Mouse (Mus musculus) lung, postnatal 0 days (tissue): ENCODE results near the gene Acer3. TPM values are rescaled to one million over a fixed set of nuclear protein-coding genes. Genes with fewer than 3 reads are reported as not detected.
"Not testable (repeated sequence)": the region's sequence is repeated elsewhere in the genome, so short reads cannot be mapped to it uniquely, and the experiment has no call there.

Source experiments
- ATAC-seq: fragments of 200-750 bp; cut with Nextera tagmentation; 2 replicates; pipeline ENCODE4 v1.8.0; 2017; ENCODE audit warnings: moderate library complexity
- DNase-seq: peaks from one replicate; pipeline ENCODE4 v3.0.0-alpha.2; 2016; ENCODE audit warnings: low spot score
- H3K27ac ChIP-seq: fragments of 300-500 bp; sonication (generic); 2 replicates; pipeline ENCODE4 v1.5.1; 2014; ENCODE audit warnings: antibody characterized with exemption, mild to moderate bottlenecking, low read length, mixed read lengths
- H3K27me3 ChIP-seq: fragments of 300-500 bp; sonication (generic); replicated peaks from 2 replicates; pipeline ENCODE4 v1.6.1; 2014; ENCODE audit warnings: low read length, mixed read lengths; ENCODE audit not compliant: insufficient read depth
- H3K36me3 ChIP-seq: fragments of 300-500 bp; sonication (generic); 2 replicates; pipeline ENCODE4 v1.6.1; 2014; ENCODE audit warnings: low read length, mixed read lengths; ENCODE audit not compliant: insufficient read depth
- H3K4me1 ChIP-seq: fragments of 300-500 bp; sonication (generic); 2 replicates; pipeline ENCODE4 v1.6.1; 2014; ENCODE audit warnings: antibody characterized with exemption, low read depth, low read length, mixed read lengths; ENCODE audit not compliant: insufficient read depth
- H3K4me2 ChIP-seq: fragments of 300-500 bp; sonication (generic); replicated peaks from 2 replicates; pipeline ENCODE4 v1.6.1; 2014; ENCODE audit warnings: low read depth, mild to moderate bottlenecking, low read length, moderate library complexity, mixed read lengths
- H3K4me3 ChIP-seq: fragments of 300-500 bp; sonication (generic); 2 replicates; pipeline ENCODE4 v1.5.1; 2014; ENCODE audit warnings: low read depth, low read length
- H3K9ac ChIP-seq: fragments of 300-500 bp; sonication (generic); replicated peaks from 2 replicates; pipeline ENCODE4 v1.6.1; 2014; ENCODE audit warnings: low read depth, mild to moderate bottlenecking
- H3K9me3 ChIP-seq: fragments of 300-500 bp; sonication (generic); 2 replicates; pipeline ENCODE4 v1.6.1; 2016; ENCODE audit warnings: low read length, mixed read lengths
- CTCF ChIP-seq: IDR thresholded peaks from 2 replicates; pipeline ENCODE4 v1.5.1; 2016; ENCODE audit warnings: antibody characterized with exemption, mild to moderate bottlenecking
- EP300 ChIP-seq: IDR thresholded peaks from 2 replicates; pipeline ENCODE4 v1.6.1; 2016; ENCODE audit warnings: antibody characterized with exemption, mild to moderate bottlenecking, control low read depth
- WGBS: fragments of 180-500 bp; shearing (Covaris S2); extraction: QIAGEN DNeasy Blood & Tissue Kit; methylation state at CpG from one replicate; pipeline ENCODE4 v1.1.7; 2014; 5-methylcytosine and 5-hydroxymethylcytosine counted together
- polyA plus RNA-seq: library from polyadenylated mRNA; unstranded; fragments of >200 nt; fragmentation: Nextera tagmentation; extraction: Ambion mirVana; gene quantifications from 2 replicates; pipeline ENCODE4 v1.2.1, GENCODE M21; 2015

Acer3 gene
- polyA plus RNA-seq, 1 experiment from 2014 or later, result 43.4 TPM

- no peaks in the 10 kb centered on the region for H3K36me3 ChIP-seq
- H3K27ac ChIP-seq, result no peak overlapping the region
- no peak overlapping the region for H3K9ac ChIP-seq
- no peak overlapping the region for H3K4me2 ChIP-seq
- ATAC-seq (no peak), DNase-seq (no peak)
- TF ChIP-seq CTCF (peak; percentile 31), EP300 (no peak)
- H3K9me3 ChIP-seq, result no peaks in the 10 kb centered on the region
- no peak overlapping the region for H3K4me3 ChIP-seq
- WGBS, result 91% methylated on average over 1 of the region's 1 CpGs
- peaks cover 3% of the 10 kb centered on the region for H3K4me1 ChIP-seq
- H3K27me3 ChIP-seq, result peaks cover 34% of the 10 kb centered on the region
Measured at GRCm38 (mm10) chr7:98190578-98190977, 130.4 kb downstream of the Acer3 start.

GRCm38 (mm10) chr7:98189745-98190144 is 131.3 kb downstream of the Acer3 start:
- H3K9ac ChIP-seq, result no peak overlapping the region
- no peak overlapping the region for H3K27ac ChIP-seq
- H3K4me3 ChIP-seq, result no peak overlapping the region
- H3K9me3 ChIP-seq, result no peaks in the 10 kb centered on the region
- DNase-seq (peak; percentile 50), ATAC-seq (peak; percentile 70)
- peaks cover 27% of the 10 kb centered on the region for H3K27me3 ChIP-seq
- TF ChIP-seq EP300, result peak; percentile 16; the same call in 1 of the 2 replicates
- no peak for TF ChIP-seq CTCF
- no peak overlapping the region for H3K4me2 ChIP-seq
- H3K36me3 ChIP-seq, result no peaks in the 10 kb centered on the region
- peaks cover 3% of the 10 kb centered on the region for H3K4me1 ChIP-seq
- WGBS, result 19% methylated on average over 3 of the region's 3 CpGs

- Histone ChIP-seq H3K36me3 (no peaks in the 10 kb centered on the region), H3K27me3 (peaks cover 18% of the 10 kb centered on the region), H3K4me2 (no peak overlapping the region), H3K4me3 (no peak overlapping the region), H3K4me1 (peaks cover 3% of the 10 kb centered on the region; the same call in 1 of the 2 replicates), H3K9me3 (no peaks in the 10 kb centered on the region), H3K9ac (no peak overlapping the region), H3K27ac (no peak overlapping the region)
- DNase-seq (no peak), ATAC-seq (no peak)
- WGBS, result 88% methylated on average over 2 of the region's 2 CpGs
- no peak for TF ChIP-seq EP300
- TF ChIP-seq CTCF, result no peak
Measured at GRCm38 (mm10) chr7:98188680-98189079, 132.3 kb downstream of the Acer3 start.

GRCm38 (mm10) chr7:98188238-98188637 is 132.8 kb downstream of the Acer3 start:
- TF ChIP-seq CTCF, result no peak
- TF ChIP-seq EP300, result no peak
- Histone ChIP-seq H3K9ac (no peak overlapping the region), H3K36me3 (no peaks in the 10 kb centered on the region), H3K27me3 (peaks cover 14% of the 10 kb centered on the region; the same call in 1 of the 2 replicates), H3K27ac (no peak overlapping the region), H3K4me3 (no peak overlapping the region), H3K4me2 (no peak overlapping the region), H3K4me1 (peaks cover 3% of the 10 kb centered on the region; the same call in 1 of the 2 replicates), H3K9me3 (no peaks in the 10 kb centered on the region)
- DNase-seq (no peak), ATAC-seq (no peak)
- 89% methylated on average over 2 of the region's 2 CpGs for WGBS

DNA sequence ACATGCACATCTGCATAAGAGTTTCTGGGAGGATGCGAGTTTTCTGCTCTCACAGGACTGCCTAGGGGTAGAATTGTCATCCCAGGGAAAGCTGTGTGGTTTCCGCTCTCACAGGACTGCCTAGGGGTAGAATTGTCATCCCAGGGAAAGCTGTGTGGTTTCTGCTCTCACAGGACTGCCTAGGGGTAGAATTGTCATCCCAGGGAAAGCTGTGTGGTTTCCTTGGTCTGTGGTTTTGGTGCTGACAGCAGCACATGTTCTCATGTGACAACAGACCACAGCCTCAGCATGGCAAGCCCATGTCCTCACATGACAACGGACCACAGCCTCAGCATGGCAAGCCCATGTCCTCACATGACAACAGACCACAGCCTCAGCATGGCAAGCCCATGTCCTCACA is 133.7 kb downstream of the Acer3 start:
- 84% methylated on average over 3 of the region's 3 CpGs for WGBS
- H3K9me3 ChIP-seq, ATAC-seq: not testable (repeated sequence)

DNA sequence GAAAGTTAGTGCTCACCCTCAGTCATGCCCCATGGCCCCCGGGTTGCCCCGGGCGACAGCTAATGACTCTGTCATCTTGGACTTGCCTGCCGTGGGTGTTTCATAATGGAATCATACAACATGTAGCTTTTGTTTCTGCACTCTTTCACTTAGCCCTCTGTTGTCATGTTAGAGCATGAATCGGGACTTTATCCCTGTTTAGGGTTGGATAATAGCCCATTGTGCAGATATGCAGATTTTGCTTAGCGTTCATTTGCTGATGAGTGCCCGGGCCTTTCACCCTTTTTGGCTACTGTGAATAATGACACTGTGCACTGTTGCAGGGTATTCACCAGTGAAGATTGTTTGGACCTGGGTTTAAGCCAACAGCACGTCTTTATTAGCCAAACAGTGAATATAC is 134.4 kb downstream of the Acer3 start:
- Histone ChIP-seq H3K27ac (no peak overlapping the region), H3K4me2 (no peak overlapping the region), H3K4me3 (no peak overlapping the region), H3K9me3 (no peaks in the 10 kb centered on the region), H3K9ac (no peak overlapping the region), H3K36me3 (no peaks in the 10 kb centered on the region), H3K27me3 (no peaks in the 10 kb centered on the region), H3K4me1 (no peaks in the 10 kb centered on the region)
- no peak for TF ChIP-seq EP300
- no peak for TF ChIP-seq CTCF
- ATAC-seq (no peak), DNase-seq (no peak)
- WGBS, result 71% methylated on average over 8 of the region's 8 CpGs

More for the DNA sequence above, 133.7 kb downstream of the Acer3 start:
- H3K4me1 ChIP-seq, H3K36me3 ChIP-seq, H3K27ac ChIP-seq, H3K4me2 ChIP-seq, H3K9ac ChIP-seq, DNase-seq, H3K4me3 ChIP-seq, H3K27me3 ChIP-seq: not testable (repeated sequence)

- DNase-seq, result no peak
- no peak overlapping the region for H3K4me3 ChIP-seq
- H3K36me3 ChIP-seq, result no peaks in the 10 kb centered on the region
- no peak overlapping the region for H3K9ac ChIP-seq
- no peak overlapping the region for H3K27ac ChIP-seq
- WGBS, result 55% methylated on average over 6 of the region's 6 CpGs
- H3K9me3 ChIP-seq, result no peaks in the 10 kb centered on the region
- H3K4me2 ChIP-seq, result no peak overlapping the region
- no peak for TF ChIP-seq CTCF
- TF ChIP-seq EP300, result no peak
- H3K27me3 ChIP-seq, result no peaks in the 10 kb centered on the region
- ATAC-seq, result no peak
- no peaks in the 10 kb centered on the region for H3K4me1 ChIP-seq
Measured at GRCm38 (mm10) chr7:98185326-98185725, 135.7 kb downstream of the Acer3 start.
